Mouse (Mus musculus): ENCODE results near the gene Ugt1a9. TPM values are rescaled to one million over a fixed set of nuclear protein-coding genes. Genes with fewer than 3 reads are reported as not detected.
"Not testable (repeated sequence)": the region's sequence is repeated elsewhere in the genome, so short reads cannot be mapped to it uniquely, and the experiment has no call there.

Ugt1a9 gene
- total and polyA plus RNA-seq, 3 experiments, result not detected

GRCm38 (mm10) chr1:88138145-88138544, 67.5 kb downstream of the Ugt1a9 start:
- Histone ChIP-seq H3K79me2 (replicated peaks; ENCODE audit: control insufficient read depth, insufficient read depth, low read length) (no peaks in the 10 kb centered on the region), H3K4me1 (ENCODE audit: control insufficient read depth, insufficient read depth, low read length) (peaks cover 2% of the 10 kb centered on the region; the same call in 1 of the 2 replicates), H3K27ac (no peak overlapping the region), H3K4me3 (no peak overlapping the region), H3K9ac (ENCODE audit: low read depth, low read length) (no peak overlapping the region), H3K36me3 (ENCODE audit: control insufficient read depth, insufficient read depth, low read length) (no peaks in the 10 kb centered on the region), H3K27me3 (ENCODE audit: control insufficient read depth, insufficient read depth, low read length) (no peaks in the 10 kb centered on the region)
- DNase-seq, result no peak
- intact Hi-C loops (cut with DNase I), result no loop called here
- WGBS, result 96% methylated on average over 1 of the region's 1 CpGs
- TF ChIP-seq POLR2A (IDR thresholded peaks at IDR 0.05; ENCODE audit: insufficient read depth, low read depth, low read length) (no peak), EP300 (IDR thresholded peaks at IDR 0.05; ENCODE audit: insufficient read depth, low read depth, low read length) (no peak), CTCF (IDR thresholded peaks at IDR 0.05) (no peak)

GRCm38 (mm10) chr1:88140492-88140891, 69.9 kb downstream of the Ugt1a9 start:
- H3K27me3 ChIP-seq (ENCODE audit: control insufficient read depth, insufficient read depth, low read length); H3K9ac ChIP-seq (ENCODE audit: low read depth, low read length); DNase-seq; H3K4me3 ChIP-seq; H3K79me2 ChIP-seq (replicated peaks; ENCODE audit: control insufficient read depth, insufficient read depth, low read length); H3K4me1 ChIP-seq (ENCODE audit: control insufficient read depth, insufficient read depth, low read length); H3K27ac ChIP-seq; intact Hi-C loops (cut with DNase I); H3K36me3 ChIP-seq (ENCODE audit: control insufficient read depth, insufficient read depth, low read length): not testable (repeated sequence)
- 51% methylated on average over 1 of the region's 1 CpGs for WGBS

- peak; percentile 24 to 59 for DNase-seq
- intact Hi-C loops (cut with DNase I); H3K4me3 ChIP-seq; H3K4me1 ChIP-seq (ENCODE audit: control insufficient read depth, insufficient read depth, low read length); H3K36me3 ChIP-seq (ENCODE audit: control insufficient read depth, insufficient read depth, low read length); H3K79me2 ChIP-seq (replicated peaks; ENCODE audit: control insufficient read depth, insufficient read depth, low read length); H3K9ac ChIP-seq (ENCODE audit: low read depth, low read length); H3K27me3 ChIP-seq (ENCODE audit: control insufficient read depth, insufficient read depth, low read length); H3K27ac ChIP-seq: not testable (repeated sequence)
- WGBS, result 3% methylated on average over 5 of the region's 5 CpGs
- peak; percentile 41 for TF ChIP-seq CTCF (IDR thresholded peaks at IDR 0.05)
Measured at GRCm38 (mm10) chr1:88143966-88144675, 73.5 kb downstream of the Ugt1a9 start.

- H3K79me2 ChIP-seq (replicated peaks; ENCODE audit: control insufficient read depth, insufficient read depth, low read length); intact Hi-C loops (cut with DNase I); H3K9ac ChIP-seq (ENCODE audit: low read depth, low read length); H3K4me1 ChIP-seq (ENCODE audit: control insufficient read depth, insufficient read depth, low read length); H3K27ac ChIP-seq; H3K36me3 ChIP-seq (ENCODE audit: control insufficient read depth, insufficient read depth, low read length); DNase-seq; H3K27me3 ChIP-seq (ENCODE audit: control insufficient read depth, insufficient read depth, low read length); H3K4me3 ChIP-seq: not testable (repeated sequence)
- 65% methylated on average over 2 of the region's 2 CpGs for WGBS
Measured at GRCm38 (mm10) chr1:88145278-88145677, 74.7 kb downstream of the Ugt1a9 start.

GRCm38 (mm10) chr1:88150133-88150532, 79.5 kb downstream of the Ugt1a9 start:
- H3K79me2 ChIP-seq (replicated peaks; ENCODE audit: control insufficient read depth, insufficient read depth, low read length); H3K36me3 ChIP-seq (ENCODE audit: control insufficient read depth, insufficient read depth, low read length); H3K4me3 ChIP-seq; H3K4me1 ChIP-seq (ENCODE audit: control insufficient read depth, insufficient read depth, low read length); H3K27ac ChIP-seq; intact Hi-C loops (cut with DNase I); H3K27me3 ChIP-seq (ENCODE audit: control insufficient read depth, insufficient read depth, low read length); H3K9ac ChIP-seq (ENCODE audit: low read depth, low read length); DNase-seq: not testable (repeated sequence)
- WGBS, result 55% methylated on average over 2 of the region's 2 CpGs

GRCm38 (mm10) chr1:88158430-88158829, 87.8 kb downstream of the Ugt1a9 start:
- no peak for TF ChIP-seq EP300 (IDR thresholded peaks at IDR 0.05; ENCODE audit: insufficient read depth, low read depth, low read length)
- no peak for TF ChIP-seq POLR2A (IDR thresholded peaks at IDR 0.05; ENCODE audit: insufficient read depth, low read depth, low read length)
- TF ChIP-seq CTCF (IDR thresholded peaks at IDR 0.05), result no peak
- Histone ChIP-seq H3K9ac (ENCODE audit: low read depth, low read length) (no peak overlapping the region), H3K27me3 (ENCODE audit: control insufficient read depth, insufficient read depth, low read length) (no peaks in the 10 kb centered on the region), H3K36me3 (ENCODE audit: control insufficient read depth, insufficient read depth, low read length) (no peaks in the 10 kb centered on the region), H3K4me1 (ENCODE audit: control insufficient read depth, insufficient read depth, low read length) (no peaks in the 10 kb centered on the region), H3K27ac (no peak overlapping the region), H3K79me2 (replicated peaks; ENCODE audit: control insufficient read depth, insufficient read depth, low read length) (no peaks in the 10 kb centered on the region), H3K4me3 (no peak overlapping the region)
- DNase-seq, result no peak
- intact Hi-C loops (cut with DNase I), result no loop called here
- WGBS, result 55% methylated on average over 2 of the region's 2 CpGs

GRCm38 (mm10) chr1:88165711-88166110, 95.1 kb downstream of the Ugt1a9 start, which contains the start of gene Ugt1a5:
Gene Ugt1a5 (plus strand): TSS chr1:88166012.
- Histone ChIP-seq H3K36me3 (ENCODE audit: control insufficient read depth, insufficient read depth, low read length) (no peaks in the 10 kb centered on the region), H3K27ac (no peak within 1 kb of the TSS), H3K4me1 (ENCODE audit: control insufficient read depth, insufficient read depth, low read length) (no peaks in the 10 kb centered on the region), H3K4me3 (no peak within 1 kb of the TSS), H3K9ac (ENCODE audit: low read depth, low read length) (no peak within 1 kb of the TSS), H3K79me2 (replicated peaks; ENCODE audit: control insufficient read depth, insufficient read depth, low read length) (no peaks in the 10 kb centered on the region), H3K27me3 (ENCODE audit: control insufficient read depth, insufficient read depth, low read length) (no peaks in the 10 kb centered on the region)
- no peak for DNase-seq
- WGBS, result 83% methylated on average over 5 of the region's 5 CpGs
- intact Hi-C loops (cut with DNase I), result no loop called here
- no peak for TF ChIP-seq POLR2A (IDR thresholded peaks at IDR 0.05; ENCODE audit: insufficient read depth, low read depth, low read length)
- no peak for TF ChIP-seq EP300 (IDR thresholded peaks at IDR 0.05; ENCODE audit: insufficient read depth, low read depth, low read length)
- TF ChIP-seq CTCF (IDR thresholded peaks at IDR 0.05), result no peak

- H3K79me2 ChIP-seq (replicated peaks; ENCODE audit: control insufficient read depth, insufficient read depth, low read length); intact Hi-C loops (cut with DNase I); H3K9ac ChIP-seq (ENCODE audit: low read depth, low read length); H3K36me3 ChIP-seq (ENCODE audit: control insufficient read depth, insufficient read depth, low read length); DNase-seq; H3K27ac ChIP-seq; H3K27me3 ChIP-seq (ENCODE audit: control insufficient read depth, insufficient read depth, low read length); H3K4me1 ChIP-seq (ENCODE audit: control insufficient read depth, insufficient read depth, low read length); H3K4me3 ChIP-seq: not testable (repeated sequence)
- WGBS, result 71% methylated on average over 7 of the region's 7 CpGs
Measured at GRCm38 (mm10) chr1:88172190-88172589, 101.6 kb downstream of the Ugt1a9 start.
